Mouse (Mus musculus): Measurements from ENCODE around the gene Dusp2.

- no peak for TF ChIP-seq HCFC1 (IDR thresholded peaks at IDR 0.05; ENCODE audit: borderline replicate concordance, insufficient read depth, low read length)
- no peak for TF ChIP-seq ZNF384 (IDR thresholded peaks at IDR 0.05; ENCODE audit: low read depth, low read length)
- no peak for TF ChIP-seq MAFK (IDR thresholded peaks at IDR 0.05; ENCODE audit: insufficient read depth, low read depth, low read length)
Observed at GRCm38 (mm10) chr2:127339262-127339661, 3.3 kb downstream of the Dusp2 start.
